24 mouse cellular contexts compared by ENCODE assay signal in genomic region chr2:128731951-128732350, GRCm38 (mm10).
"Had no signal": no experiment of that assay in that cellular context is flagged by ENCODE, and none has a peak within 500 bp of the region (broad histone marks: within the 10 kb centered on the region; RNA-seq: fewer than 3 reads in every experiment).

No protein-coding gene starts in this region.

- H3K36me3 ChIP-seq: hindbrain, embryonic 13.5 days; hindbrain, embryonic 15.5 days had no signal

- H3K4me1 ChIP-seq: hindbrain, embryonic 13.5 days; hindbrain, embryonic 15.5 days; liver, embryonic 13.5 days had no signal

- H3K4me3 ChIP-seq: heart, embryonic 10.5 days; heart, embryonic 12.5 days; hindbrain, embryonic 13.5 days; hindbrain, embryonic 15.5 days; kidney, embryonic 15.5 days; limb, embryonic 13.5 days; limb, embryonic 15.5 days; liver, embryonic 13.5 days had no signal

- DNase-seq: gastrocnemius, postnatal 14 days; gastrocnemius, postnatal 36 days; heart, adult 11 months; heart, postnatal 14 days; heart, postnatal 36 days; kidney, adult 11 months; kidney, adult 2 months; kidney, adult 9 months; kidney, postnatal 14 days; kidney, postnatal 36 days; layer of hippocampus, adult 9-11 months; layer of hippocampus, postnatal 36 days; left cerebral cortex, postnatal 4 days; liver, embryonic 13.5 days had no signal

- H3K9ac ChIP-seq: heart, embryonic 12.5 days; hindbrain, embryonic 13.5 days; hindbrain, embryonic 15.5 days; kidney, embryonic 15.5 days; limb, embryonic 13.5 days; limb, embryonic 15.5 days; liver, embryonic 13.5 days had no signal

- H3K9me3 ChIP-seq: heart, embryonic 10.5 days; heart, embryonic 12.5 days; hindbrain, embryonic 13.5 days; hindbrain, embryonic 15.5 days; kidney, embryonic 15.5 days; limb, embryonic 13.5 days; limb, embryonic 15.5 days; liver, embryonic 13.5 days had no signal

- H3K4me2 ChIP-seq: heart, embryonic 12.5 days; hindbrain, embryonic 13.5 days; hindbrain, embryonic 15.5 days; kidney, embryonic 15.5 days; limb, embryonic 13.5 days; limb, embryonic 15.5 days; liver, embryonic 13.5 days had no signal

- H3K27ac ChIP-seq: heart, embryonic 10.5 days; hindbrain, embryonic 13.5 days; hindbrain, embryonic 15.5 days; hindbrain, postnatal 0 days; kidney, embryonic 15.5 days; kidney, postnatal 0 days; limb, embryonic 13.5 days; limb, embryonic 15.5 days; liver, embryonic 13.5 days had no signal

- H3K27me3 ChIP-seq: heart, embryonic 12.5 days; hindbrain, embryonic 13.5 days; hindbrain, embryonic 15.5 days; kidney, embryonic 15.5 days; limb, embryonic 13.5 days; limb, embryonic 15.5 days; liver, embryonic 13.5 days had no signal

- ATAC-seq: hindbrain, postnatal 0 days; intestine, embryonic 16.5 days had no signal
